Mouse (Mus musculus) layer of hippocampus, postnatal 14 days (tissue): ENCODE results near the gene Ces2h. TPM values are rescaled to one million over a fixed set of nuclear protein-coding genes. Genes with fewer than 3 reads are reported as not detected.
A peak's percentile ranks its signal among the peaks of the same experiment; 100 is the strongest.
"Not testable (repeated sequence)": the region's sequence is repeated elsewhere in the genome, so short reads cannot be mapped to it uniquely, and the experiment has no call there.

ENCODE experiments used
- DNase-seq, 2 experiments: peaks; one replicate each; pipeline ENCODE4 v3.0.0; 2021 to 2022; ENCODE audit warnings: low spot score in 2 of 2, mixed read lengths in 1 of 2
- long read RNA-seq, 2 experiments: library from polyadenylated mRNA; stranded (forward); transcript quantifications; one replicate each; pipeline ENCODE4 v2.0.0; 2021
- total RNA-seq, 2 experiments: library from RNA; stranded (reverse); gene quantifications; 2 replicates each; pipeline ENCODE4 v1.2.3; 2021

Gene Ces2h
- not detected for total RNA-seq
- long read RNA-seq, experiment 1, result 0 reads
- long read RNA-seq, experiment 2, result 0 reads

DNA sequence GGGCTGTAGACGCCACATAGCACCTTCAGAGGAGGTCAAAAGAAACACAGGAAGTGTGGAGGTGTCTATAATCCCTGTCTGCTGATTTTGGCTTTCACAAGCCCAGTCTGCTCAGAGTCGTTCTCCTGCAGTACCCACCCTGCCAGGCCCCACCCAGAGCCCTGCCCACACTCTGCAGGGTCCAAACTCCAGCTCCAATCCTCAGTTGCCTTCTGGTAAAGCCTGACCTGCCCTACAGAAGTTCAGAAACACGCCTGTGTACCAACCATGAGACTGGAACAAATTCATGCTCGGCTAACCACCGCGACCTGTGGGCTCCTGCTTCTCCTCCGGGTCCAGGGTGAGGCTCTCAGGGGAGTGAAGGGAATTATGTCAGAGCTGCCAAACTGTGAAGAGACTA lies at the start of gene Ces2h:
Gene Ces2h (plus strand): TSS at position 268 of the 400 bp plus-strand sequence.
- DNase-seq, result no peak

DNA sequence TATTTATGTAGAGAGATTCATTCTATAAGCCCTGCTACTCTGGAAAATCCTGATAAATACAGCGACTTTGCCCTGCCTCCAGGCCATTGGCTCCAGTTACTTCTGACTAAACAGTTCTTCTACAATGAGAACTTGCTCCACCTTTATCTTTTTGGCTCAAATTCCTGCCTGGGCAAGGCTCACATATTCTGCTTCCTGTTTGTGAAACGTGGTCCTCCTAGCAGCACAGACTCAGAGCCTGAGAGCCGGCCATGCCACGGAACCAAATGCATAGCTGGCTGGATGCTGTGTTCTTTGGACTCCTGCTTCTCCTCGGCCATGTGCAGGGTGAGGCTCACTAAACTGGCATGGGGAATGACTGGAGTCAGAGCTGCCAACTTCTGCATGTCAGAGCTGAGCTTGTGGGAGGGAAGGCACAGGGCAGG lies 39.1 kb upstream of the Ces2h start, which contains the start of gene Ces2g:
Gene Ces2g (plus strand): TSS at position 182 of the 425 bp plus-strand sequence.
- DNase-seq, result no peak

DNA sequence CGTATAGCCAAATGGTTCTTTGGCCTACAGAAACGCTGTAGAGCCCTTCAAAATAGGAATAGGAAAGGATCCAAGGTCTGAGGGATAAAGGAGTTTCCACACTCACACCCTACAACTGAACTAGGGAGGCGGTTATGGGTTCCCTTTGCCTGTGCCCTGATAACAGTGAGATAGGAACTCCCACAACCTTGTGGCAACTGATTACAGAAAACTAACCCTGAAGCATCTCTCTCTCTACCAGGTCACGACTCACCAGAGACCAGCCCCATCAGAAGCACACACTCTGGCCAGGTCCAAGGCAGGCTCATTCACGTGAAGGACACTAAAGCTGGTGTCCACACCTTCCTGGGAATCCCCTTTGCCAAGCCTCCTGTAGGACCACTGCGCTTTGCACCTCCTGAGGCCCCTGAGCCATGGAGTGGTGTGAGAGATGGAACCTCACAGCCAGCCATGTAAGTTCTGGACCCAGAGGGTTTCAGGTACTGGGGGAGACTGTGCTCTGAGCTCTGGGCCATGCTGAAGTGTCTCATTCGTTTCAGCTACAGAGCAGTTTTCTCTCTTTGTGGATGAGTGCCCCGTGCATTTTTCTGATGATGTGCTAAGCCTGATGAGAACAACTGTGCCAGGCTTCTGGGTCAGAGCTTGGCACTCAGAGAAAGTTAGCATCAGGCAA lies 38.3 kb upstream of the Ces2h start:
- no peak for DNase-seq

DNA sequence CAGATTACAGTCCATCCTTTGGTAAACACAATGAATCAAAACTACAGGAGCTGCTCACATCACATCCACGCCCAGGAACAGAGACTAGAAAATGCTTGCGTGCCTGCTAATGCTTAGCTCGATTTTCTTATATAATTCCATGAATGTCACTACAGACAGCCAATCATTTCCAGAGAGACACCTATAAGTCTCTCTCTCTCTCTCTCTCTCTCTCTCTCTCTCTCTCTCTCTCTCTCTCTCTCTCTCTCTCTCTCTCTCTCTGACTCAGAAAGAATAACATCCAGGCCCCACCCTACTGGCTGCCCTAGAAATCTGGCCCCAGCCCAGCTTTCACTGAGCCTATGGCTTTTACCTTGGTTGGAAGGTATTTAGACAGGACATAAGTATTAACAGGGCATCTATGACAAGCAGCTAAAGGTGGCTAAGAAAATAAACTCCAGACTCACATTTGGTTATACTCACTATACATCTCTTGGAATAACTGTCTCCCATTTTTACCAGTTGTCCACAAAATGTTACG lies 37.2 kb upstream of the Ces2h start:
- no peak for DNase-seq

DNA sequence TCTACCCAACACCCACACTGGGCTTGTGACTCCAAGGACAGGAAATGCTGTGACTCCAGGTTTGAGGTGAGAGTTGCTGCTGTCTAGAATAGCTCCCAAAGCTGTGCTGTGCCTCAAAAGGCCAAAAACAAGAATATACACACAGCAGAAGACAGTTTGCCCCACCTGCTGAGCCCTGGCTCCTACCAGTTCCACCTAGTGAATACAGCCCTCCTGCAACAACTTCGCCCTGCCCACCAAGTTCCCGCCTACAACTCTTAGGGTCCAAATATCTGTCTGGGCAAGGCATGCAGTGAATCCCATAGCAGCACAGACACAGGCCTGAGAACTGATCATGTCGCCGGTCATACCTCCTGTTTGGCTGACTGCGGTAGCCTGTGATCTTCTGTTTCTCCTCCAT lies 16.5 kb upstream of the Ces2h start:
- DNase-seq, result no peak

DNA sequence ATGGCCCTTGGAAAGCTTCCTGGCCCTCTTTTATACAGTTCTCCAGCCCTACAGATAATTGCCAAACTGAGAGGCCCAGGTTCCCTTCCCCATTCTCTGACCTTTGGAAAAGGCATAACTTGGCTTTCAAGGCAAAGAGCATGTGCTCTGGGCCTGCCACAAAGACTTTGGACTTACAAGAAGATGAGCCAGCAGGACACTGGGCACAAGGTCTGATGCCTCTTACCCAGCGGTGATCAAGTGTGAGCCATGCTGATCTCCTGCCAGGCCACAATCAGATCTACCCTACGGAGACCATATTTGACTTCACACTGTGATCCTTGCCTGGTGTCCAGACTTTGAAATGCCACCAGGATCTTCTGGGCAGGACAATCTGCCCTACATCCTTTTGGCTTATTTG lies 15.7 kb upstream of the Ces2h start:
- no peak for DNase-seq

DNA sequence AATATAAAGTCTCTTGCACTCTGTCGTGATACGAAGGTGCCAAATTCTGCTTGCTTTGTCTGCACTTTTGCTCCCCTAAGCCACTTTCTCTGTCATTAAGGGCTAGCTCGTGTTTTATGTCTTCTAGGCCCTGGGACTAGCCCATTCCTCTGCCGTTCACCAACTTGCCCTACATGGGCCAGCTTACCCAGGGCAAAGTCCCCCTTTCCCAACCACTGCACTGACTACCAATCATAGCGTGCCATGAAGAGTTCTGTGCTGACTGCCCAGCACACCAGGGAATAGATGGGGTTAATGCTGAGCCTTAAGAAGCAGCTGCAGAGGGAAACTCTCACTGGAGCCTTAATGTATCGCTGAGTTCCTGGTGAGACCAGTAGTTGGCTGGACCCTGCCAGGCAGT lies 2.5 kb upstream of the Ces2h start:
- no peak for DNase-seq

DNA sequence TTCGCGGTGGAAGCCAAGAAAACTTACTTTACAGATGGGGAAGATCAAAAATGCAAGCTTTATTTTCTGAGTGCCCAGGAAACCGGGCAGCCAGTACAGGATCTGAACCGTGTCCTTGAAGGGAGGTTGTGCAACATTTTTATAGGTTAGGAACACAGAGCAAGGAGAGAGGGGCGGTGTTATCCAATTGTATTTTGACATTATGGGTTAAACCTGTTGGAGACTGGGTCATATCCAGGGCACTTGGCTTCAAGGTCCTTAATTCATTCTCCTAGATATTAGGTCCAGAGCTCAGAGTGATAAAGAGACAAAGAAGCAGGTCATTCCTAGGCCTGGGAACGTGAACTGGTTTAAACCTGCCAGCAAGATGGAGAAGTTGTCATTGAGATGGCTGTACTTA lies 1.5 kb upstream of the Ces2h start:
- DNase-seq, result no peak

DNA sequence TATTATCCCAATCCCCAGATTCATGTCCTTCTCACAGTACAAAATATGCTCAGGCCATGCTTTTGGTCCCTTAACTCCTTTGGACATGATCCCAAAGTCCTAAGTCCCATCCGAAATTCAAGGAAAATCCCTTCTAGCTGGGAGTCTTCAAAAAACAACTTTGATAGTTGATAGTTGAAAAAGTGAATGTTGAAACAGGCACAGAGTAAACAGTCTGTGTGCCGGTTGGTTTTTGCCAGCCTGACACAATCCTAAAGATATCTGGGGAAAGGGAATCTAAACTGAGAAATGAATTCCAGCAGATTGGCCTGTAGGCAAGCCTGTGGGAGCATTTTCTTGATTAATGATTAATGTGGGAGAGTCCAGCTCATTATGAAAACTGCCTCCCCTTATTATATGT lies 9.3 kb downstream of the Ces2h start:
- no peak for DNase-seq

DNA sequence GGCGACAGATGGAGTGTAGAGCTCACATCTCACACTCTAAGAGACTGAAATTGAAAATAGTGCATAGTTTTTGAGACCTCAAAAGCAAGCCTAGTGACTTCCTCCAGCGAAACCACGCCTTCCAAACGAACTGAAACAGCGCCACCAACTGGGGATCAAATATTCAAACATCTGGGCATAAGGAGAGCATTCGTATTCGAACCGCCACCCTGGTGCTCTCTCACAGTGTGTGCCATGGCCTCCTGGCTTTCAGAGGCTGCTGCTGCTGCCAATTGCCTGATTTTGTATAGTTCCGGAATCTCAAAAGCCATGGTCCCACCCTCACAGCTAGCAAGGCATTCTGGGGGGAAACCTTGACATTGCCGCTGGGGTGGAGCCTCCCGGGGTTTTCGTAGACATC lies 10.5 kb downstream of the Ces2h start:
- no peak for DNase-seq

DNA sequence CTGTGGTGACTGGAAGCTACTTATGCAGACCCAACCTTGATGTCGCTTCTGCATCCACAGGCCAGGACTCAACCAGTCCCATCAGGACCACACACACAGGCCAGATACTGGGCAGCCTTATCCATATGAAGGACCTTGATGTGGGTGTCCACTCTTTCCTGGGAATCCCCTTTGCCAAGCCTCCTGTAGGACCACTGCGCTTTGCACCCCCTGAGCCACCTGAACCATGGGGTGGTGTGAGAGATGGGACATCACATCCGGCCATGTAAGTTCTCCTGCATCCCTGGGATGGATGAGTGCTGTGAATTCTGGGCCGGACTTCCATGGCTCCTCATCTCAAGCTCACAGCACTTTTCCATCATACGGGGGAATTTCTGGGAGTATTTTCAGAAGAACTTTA lies 13.7 kb downstream of the Ces2h start:
- DNase-seq, result no peak

DNA sequence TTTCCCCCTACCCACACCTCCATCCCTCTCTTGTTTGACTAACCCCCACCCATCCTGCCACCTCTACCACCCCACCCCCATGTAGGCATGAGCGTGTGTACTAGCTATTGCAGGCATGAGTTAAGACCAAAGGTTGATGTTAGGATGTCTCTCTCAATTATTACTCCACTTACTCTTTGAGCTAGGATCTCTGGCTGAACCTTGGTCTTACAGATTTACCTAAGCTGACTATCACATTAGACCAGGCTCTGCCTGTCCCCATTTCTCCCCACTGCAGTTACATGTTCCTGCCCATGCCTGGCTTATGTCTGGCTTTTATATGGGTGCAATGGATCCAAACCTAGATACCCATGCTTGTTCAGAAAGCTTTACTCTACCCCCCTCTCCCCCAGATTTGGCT lies 21.3 kb downstream of the Ces2h start:
- DNase-seq, result no peak

DNA sequence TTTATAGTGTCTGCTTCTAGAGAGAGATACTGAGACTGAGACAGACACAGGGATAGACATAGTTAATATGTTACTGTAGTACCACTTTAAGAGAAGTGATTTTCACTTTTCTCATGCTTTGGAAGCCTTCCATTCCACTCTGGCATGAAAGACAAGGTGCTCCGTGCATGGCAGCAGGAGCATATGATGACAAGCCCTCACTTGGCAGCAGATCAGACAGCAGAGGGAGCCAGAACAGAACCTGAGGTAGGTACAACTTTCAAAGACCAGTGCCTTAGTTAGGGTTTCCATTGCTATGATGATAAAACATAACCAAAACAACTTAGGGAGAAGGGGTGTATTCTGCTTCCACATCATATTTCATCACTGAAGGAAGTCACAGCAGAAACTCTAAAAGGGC lies 22.4 kb downstream of the Ces2h start:
- DNase-seq, result no peak

DNA sequence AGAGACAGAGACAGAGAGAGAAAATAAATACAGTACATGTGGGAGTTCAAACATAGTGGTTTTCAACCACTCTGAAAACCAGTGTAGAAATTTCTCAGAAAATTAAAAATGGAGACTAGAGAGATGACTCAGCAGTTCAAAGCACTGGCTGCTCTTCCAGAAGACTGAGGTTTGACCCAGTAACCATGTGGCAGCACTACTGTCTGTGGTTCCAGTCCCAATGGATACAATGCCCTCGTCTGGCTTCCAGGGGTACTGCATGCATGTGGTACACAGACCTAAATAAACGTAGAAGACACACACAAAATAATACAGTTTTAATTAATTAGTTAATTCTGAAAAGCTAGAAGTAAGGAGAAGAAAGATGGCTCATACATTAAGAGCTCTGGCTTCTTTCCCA lies 24.4 kb downstream of the Ces2h start:
- no peak for DNase-seq

DNA sequence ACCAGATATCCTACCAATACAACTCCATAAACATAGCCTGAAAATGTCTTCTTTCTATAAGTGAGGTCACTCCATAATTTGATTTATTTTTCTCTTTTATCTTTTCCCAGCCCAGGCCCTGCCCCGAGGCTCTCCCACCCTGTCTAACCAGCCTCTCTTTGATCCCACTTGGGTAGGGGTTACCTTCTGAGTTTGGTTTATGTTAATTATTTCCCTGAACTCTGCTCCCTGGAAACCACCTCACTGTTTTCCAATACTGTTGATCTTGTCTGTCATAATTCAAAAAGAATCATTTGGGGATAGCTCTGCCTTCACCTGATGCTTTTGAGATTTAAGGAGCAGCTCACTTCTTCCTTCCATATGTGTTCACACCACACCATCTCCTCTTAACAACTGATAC lies 42.9 kb downstream of the Ces2h start:
- no peak for DNase-seq

DNA sequence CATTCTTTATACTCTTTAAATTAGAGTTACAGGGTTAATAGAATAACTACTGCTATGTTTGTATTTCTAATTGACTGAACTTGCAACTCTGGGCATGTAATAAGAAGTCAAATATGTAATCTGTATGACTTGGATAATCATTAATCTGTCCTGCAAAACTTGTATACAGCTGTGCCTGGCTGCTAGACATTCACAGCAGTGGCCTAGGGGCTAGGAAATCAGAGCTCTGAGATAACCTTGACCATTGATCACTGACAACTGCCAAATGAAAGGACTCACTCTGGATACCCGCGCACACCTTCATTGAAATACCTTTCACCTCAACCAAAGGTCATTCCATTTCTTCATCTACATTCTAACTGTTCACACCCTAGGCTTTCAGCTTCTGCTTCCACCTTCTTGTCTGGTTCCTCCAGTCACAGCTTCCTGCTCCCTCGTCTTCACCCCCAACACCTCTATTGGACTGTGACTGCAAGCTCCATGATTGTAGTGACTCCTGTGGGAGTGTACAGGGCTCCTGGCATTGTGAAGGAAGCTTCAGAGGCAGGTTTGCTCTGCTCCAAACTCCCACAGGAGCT lies 45.3 kb downstream of the Ces2h start:
- DNase-seq, result no peak

DNA sequence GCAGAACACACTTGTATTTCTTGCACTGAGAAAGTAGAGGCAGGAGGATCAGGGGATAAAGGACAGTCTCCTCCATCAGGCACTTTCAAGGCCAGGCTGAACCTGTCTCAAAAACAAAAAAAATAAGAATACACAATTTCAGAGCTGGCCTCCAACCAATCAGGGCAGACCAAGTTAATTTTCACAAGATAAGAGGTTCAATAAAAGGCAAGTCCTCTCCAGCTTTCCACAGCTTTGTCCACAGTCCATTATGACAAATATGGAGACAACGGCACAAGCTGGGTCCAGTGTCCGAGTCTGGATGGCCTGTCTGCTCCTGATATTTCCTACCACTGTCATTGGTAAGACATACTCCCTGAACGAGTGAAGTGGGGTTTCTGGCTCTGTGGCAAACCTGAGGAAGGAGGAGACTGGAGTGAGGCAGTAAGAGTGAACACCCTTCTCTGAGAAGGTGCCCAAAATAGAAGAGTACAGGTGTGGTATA lies 47.8 kb downstream of the Ces2h start, which contains the start of gene Ces3a:
Gene Ces3a (plus strand): TSS at position 231 of the 484 bp plus-strand sequence.
- no peak for DNase-seq

DNA sequence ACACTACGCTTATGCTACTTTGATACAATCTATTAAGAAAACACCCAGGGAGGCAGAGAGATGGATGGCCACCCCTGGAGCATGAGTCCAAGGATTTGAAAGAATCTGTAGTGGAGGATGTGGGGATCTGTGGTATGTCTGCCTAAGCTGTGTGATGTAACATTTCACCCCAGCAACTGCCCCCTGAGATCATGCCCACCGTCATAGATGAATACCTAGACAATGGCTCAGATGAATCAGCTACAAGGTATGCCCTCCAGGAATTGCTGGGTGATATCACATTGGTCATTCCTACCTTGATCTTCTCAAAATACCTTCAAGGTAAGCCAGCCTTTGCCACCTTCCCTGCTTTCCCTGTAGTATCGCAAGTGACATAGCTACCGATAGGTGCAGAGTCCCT lies 55.6 kb downstream of the Ces2h start:
- DNase-seq, result no peak

DNA sequence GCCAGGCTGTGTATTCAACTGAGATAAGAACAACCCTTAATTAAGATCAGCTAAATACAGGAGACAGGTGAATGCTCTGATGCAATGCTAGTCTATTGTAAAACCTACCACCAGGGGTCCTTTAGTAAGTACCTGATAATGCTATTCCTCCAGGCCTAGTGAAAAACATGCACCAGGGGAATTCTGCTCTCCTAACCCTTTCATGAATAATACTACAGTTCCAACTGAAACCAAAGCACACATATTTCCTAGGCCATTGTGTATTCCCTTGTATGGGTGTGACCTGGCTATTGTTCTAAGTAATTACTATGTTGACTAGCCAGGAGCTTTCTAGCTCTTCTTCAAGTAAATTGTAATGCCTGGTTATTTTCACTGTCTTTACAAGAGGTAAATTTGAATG lies 59.4 kb downstream of the Ces2h start:
- DNase-seq, result no peak

DNA sequence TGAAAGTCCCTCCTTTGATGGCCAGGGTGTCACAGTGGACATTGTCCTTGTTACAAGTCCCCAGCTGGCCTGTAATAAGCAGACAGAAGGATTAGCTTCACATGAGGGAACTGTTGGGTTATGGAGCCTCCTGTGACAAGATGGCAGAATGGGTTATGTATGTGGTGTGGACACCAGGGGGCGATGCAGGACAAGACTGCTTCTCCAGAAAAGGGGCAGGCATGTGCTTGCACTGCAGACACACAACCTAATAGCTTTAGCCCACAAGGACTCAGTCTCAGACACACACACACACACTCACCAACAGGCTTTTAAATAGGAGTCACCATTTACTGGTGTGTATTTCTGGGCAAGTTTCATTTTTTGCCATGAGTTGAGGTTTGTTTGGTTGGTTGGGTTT lies 66.1 kb downstream of the Ces2h start:
- peak; percentile 11 to 12 for DNase-seq

DNA sequence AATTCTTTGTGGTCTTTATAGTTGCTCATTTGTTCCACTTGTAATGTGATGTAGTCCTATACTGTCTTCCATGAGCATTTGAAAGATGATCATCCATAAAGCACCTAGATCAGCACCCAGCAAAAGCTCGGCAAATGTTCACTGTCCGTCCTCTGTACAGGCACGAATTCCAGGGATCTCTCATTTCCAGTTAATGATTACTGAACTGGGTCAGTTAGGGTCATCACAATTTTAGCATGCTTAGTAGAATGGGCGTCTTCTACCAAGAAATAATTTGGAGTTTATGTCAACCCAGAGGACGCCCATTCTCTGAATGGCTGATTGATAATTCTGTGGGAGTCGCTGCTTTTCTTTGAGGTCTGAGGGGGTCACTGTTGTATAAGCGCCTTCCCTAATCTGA lies 67.3 kb downstream of the Ces2h start:
- not testable (repeated sequence) for DNase-seq

DNA sequence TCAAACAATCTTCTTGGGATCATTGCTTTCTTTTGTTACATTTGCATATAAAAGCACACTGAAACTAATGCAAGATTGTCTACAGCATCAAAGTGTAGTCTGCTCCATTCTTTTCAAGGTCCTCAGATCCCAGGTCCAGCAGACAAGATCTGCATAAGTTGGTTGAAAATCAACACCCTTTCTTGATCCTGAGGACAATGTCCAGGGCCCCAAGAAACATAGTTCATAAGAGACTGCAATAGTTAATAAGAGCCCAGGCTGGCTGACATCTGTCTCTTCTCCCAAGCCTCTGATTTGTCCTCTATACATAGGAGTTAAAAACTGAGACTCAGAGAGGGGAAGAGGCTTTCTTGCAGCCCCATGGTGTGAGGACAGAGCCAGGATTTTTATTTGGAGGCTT lies 68.3 kb downstream of the Ces2h start:
- DNase-seq, result no peak
